Mouse (Mus musculus) lung, embryonic 14.5 days (tissue): ENCODE results near the gene Lrrc71. TPM values are rescaled to one million over a fixed set of nuclear protein-coding genes. Genes with fewer than 3 reads are reported as not detected.

Experiments
- ATAC-seq: fragments of 200-750 bp; cut with Nextera tagmentation; 2 replicates; pipeline ENCODE4 v1.8.0; 2017; ENCODE audit warnings: mild to moderate bottlenecking, moderate TSS enrichment, moderate library complexity; ENCODE audit not compliant: insufficient read depth
- DNase-seq: peaks from one replicate; pipeline ENCODE4 v3.0.0-alpha.2; 2015
- H3K27ac ChIP-seq: fragments of 300-500 bp; sonication (generic); 2 replicates; pipeline ENCODE4 v1.5.1; 2014; ENCODE audit warnings: low read depth, mild to moderate bottlenecking, moderate library complexity
- H3K27me3 ChIP-seq: fragments of 300-500 bp; sonication (generic); 2 replicates; pipeline ENCODE4 v1.6.1; 2014; ENCODE audit warnings: low read length, control low read depth; ENCODE audit not compliant: insufficient read depth
- H3K36me3 ChIP-seq: fragments of 300-500 bp; sonication (generic); 2 replicates; pipeline ENCODE4 v1.6.1; 2014; ENCODE audit warnings: control low read depth; ENCODE audit not compliant: insufficient read depth
- H3K4me1 ChIP-seq: fragments of 300-500 bp; sonication (generic); 2 replicates; pipeline ENCODE4 v1.6.1; 2014; ENCODE audit warnings: antibody characterized with exemption, control low read depth; ENCODE audit not compliant: insufficient read depth
- H3K4me2 ChIP-seq: fragments of 300-500 bp; sonication (generic); 2 replicates; pipeline ENCODE4 v1.6.1; 2014; ENCODE audit warnings: mild to moderate bottlenecking
- H3K4me3 ChIP-seq: fragments of 300-500 bp; sonication (generic); 2 replicates; pipeline ENCODE4 v1.5.1; 2014; ENCODE audit warnings: low read depth, low read length
- H3K9ac ChIP-seq: fragments of 300-500 bp; sonication (generic); 2 replicates; pipeline ENCODE4 v1.6.1; 2014
- H3K9me3 ChIP-seq: fragments of 300-500 bp; sonication (generic); 2 replicates; pipeline ENCODE4 v1.6.1; 2016; ENCODE audit warnings: low read depth, low read length, control low read depth
- CTCF ChIP-seq: IDR thresholded peaks from 2 replicates; pipeline ENCODE4 v1.5.1; 2016; ENCODE audit warnings: antibody characterized with exemption, low read depth
- WGBS: fragments of 180-500 bp; shearing (Covaris S2); extraction: QIAGEN DNeasy Blood & Tissue Kit; methylation state at CpG from one replicate; pipeline ENCODE4 v1.1.7; 2014; 5-methylcytosine and 5-hydroxymethylcytosine counted together
- polyA plus RNA-seq: library from polyadenylated mRNA; unstranded; fragments of >200 nt; fragmentation: Nextera tagmentation; extraction: Ambion mirVana; gene quantifications from 2 replicates; pipeline ENCODE4 v1.2.1, GENCODE M21; 2014

Gene Lrrc71
- polyA plus RNA-seq, 1 experiment from 2014 or later, result 0.63 TPM

DNA sequence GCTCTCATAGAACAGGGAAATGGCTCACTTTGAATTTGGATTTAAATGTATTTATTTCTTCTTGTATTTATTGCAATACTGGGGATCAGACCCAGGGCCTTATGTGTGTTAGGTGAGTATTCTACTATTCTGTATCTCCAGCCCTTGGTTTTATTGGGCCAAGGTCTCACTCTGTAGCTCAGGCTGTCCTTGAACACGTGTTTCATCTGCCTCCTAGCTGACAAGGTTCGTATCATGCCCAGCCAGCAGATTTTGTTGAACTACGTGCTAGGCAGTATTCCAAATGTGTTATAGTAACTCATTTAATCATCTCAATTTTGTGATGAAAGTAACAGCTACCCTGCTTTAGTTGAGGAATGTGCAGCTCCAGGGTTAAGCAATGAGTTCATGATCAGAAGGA, 6.4 kb downstream of the Lrrc71 start:
- Histone ChIP-seq H3K27ac (no peak overlapping the region; the same call in 1 of the 2 replicates), H3K4me2 (no peak overlapping the region), H3K27me3 (no peaks in the 10 kb centered on the region), H3K9me3 (no peaks in the 10 kb centered on the region), H3K4me3 (no peak overlapping the region), H3K4me1 (peaks cover 12% of the 10 kb centered on the region), H3K36me3 (peaks cover 24% of the 10 kb centered on the region; the same call in 1 of the 2 replicates), H3K9ac (no peak overlapping the region)
- TF ChIP-seq CTCF, result no peak
- no peak for DNase-seq
- no peak for ATAC-seq
- 68% methylated on average over 3 of the region's 3 CpGs for WGBS

DNA sequence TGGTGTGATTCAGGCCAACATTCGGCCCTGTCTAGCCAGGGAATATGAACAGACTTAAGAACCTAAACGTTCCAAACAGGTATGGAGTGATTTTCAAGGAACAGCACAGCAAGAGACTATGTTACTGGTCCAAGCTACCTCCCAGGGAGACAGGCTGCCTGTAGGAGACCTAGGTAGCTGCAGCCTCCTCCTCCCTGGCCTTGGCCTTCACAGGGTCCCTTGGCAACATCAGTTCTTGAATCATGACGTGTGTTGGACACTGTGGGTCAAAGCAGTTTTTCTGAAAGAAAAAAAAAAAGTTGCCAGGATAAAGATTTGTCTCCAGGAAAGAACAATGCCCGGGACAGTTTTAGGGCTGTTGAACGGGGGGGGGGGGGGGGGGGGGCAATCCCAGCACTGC, 9.5 kb downstream of the Lrrc71 start:
- H3K4me1 ChIP-seq, result no peaks in the 10 kb centered on the region
- H3K9me3 ChIP-seq, result no peaks in the 10 kb centered on the region
- no peak overlapping the region for H3K27ac ChIP-seq
- H3K4me2 ChIP-seq, result no peak overlapping the region
- no peak overlapping the region for H3K9ac ChIP-seq
- no peak for TF ChIP-seq CTCF
- H3K4me3 ChIP-seq, result no peak overlapping the region
- DNase-seq (no peak), ATAC-seq (no peak)
- no peaks in the 10 kb centered on the region for H3K27me3 ChIP-seq
- WGBS, result 73% methylated on average over 5 of the region's 5 CpGs
- peaks cover 53% of the 10 kb centered on the region for H3K36me3 ChIP-seq

DNA sequence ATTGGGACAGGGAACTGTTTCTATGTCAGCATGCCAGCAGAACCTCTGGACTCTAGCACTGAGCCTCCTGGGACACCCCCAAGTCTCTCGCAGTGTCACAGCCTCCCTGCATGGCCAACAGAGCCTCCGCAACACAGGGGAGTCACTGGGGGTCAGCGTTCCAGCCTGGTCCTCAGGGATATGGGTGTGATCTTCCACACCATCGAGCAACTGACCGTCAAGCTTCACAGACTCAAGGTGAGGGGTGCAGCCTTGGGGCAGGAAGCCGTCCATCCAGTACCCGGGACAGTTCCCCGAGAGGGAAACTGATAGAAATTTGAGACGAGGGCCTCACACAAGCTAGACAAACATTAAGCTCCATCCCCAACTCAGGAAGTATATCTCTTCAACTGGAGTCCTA, 13.1 kb downstream of the Lrrc71 start:
- no peak for DNase-seq
- H3K9me3 ChIP-seq, result no peaks in the 10 kb centered on the region
- H3K27me3 ChIP-seq, result no peaks in the 10 kb centered on the region
- H3K4me3 ChIP-seq, result no peak overlapping the region
- 50% methylated on average over 9 of the region's 9 CpGs for WGBS
- no peak overlapping the region for H3K9ac ChIP-seq
- H3K4me2 ChIP-seq, result no peak overlapping the region
- peaks cover 80% of the 10 kb centered on the region for H3K36me3 ChIP-seq
- ATAC-seq, result no peak
- no peak overlapping the region for H3K27ac ChIP-seq
- H3K4me1 ChIP-seq, result no peaks in the 10 kb centered on the region
- TF ChIP-seq CTCF, result no peak

DNA sequence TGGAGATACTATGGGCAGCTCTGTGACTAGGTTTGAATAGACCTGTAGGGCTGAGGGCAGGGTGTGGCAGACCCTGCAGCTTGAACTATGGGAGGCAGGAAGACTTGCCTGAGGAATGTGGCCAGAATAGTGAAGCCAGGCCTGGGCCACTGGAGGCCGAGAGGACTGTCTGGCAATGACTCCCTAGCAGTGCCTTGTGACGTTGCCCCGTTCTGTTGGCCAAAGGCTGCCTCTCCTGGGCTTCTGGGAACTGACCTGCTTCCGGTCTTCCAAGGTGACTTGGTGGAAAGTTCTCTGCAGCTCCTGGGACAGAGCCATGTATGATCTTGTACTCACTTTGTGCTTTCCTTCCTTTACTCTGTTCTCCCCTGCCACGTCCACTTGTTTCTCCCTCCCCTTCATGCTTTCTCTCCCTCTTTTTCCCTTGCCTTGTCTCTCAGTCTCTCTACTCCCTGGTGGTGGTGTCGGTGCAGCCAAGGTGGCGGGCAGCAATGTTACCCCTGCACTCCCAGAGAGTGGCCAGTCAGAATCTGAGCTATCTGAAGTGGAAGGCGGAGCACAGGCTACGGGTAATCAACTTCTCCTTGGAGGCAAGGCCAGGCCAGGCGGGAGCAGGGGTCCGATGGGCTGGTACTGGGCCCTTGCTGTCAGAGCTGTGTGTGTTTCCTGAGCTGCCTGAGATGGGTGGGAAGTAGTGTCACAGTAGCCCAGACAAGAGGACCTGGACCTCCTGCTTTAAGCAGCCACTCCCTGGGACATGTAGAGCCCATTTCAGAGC, 14.3 kb downstream of the Lrrc71 start:
- Histone ChIP-seq H3K27me3 (no peaks in the 10 kb centered on the region), H3K27ac (no peak overlapping the region), H3K36me3 (peaks cover 90% of the 10 kb centered on the region), H3K9me3 (no peaks in the 10 kb centered on the region), H3K4me1 (no peaks in the 10 kb centered on the region), H3K4me2 (no peak overlapping the region), H3K9ac (no peak overlapping the region), H3K4me3 (no peak overlapping the region)
- 80% methylated on average over 11 of the region's 11 CpGs for WGBS
- no peak for TF ChIP-seq CTCF
- no peak for DNase-seq
- no peak for ATAC-seq

DNA sequence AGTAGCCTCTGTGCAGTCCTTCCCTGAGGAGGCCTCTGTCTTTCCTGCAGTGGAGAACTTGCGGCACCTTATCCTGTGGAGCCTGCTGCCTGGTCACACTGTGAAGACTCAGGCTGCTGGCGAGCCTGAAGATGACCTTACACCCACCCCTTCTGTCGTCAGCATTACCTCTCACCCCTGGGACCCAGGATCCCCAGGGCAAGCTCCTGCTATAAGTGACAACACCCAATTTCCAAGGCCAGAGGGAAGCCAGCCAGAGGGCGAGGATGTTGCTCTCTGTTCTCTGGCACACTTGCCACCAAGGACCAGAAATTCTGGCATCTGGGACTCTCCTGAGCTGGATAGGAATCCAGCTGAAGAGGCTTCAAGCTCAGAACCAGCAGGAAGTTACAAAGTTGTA, 15.3 kb downstream of the Lrrc71 start:
- WGBS, result 64% methylated on average over 4 of the region's 4 CpGs
- Histone ChIP-seq H3K36me3 (peaks cover 92% of the 10 kb centered on the region), H3K27me3 (no peaks in the 10 kb centered on the region), H3K4me3 (no peak overlapping the region), H3K27ac (no peak overlapping the region), H3K4me2 (no peak overlapping the region), H3K9ac (no peak overlapping the region), H3K9me3 (no peaks in the 10 kb centered on the region), H3K4me1 (no peaks in the 10 kb centered on the region)
- DNase-seq (no peak), ATAC-seq (no peak)
- no peak for TF ChIP-seq CTCF

DNA sequence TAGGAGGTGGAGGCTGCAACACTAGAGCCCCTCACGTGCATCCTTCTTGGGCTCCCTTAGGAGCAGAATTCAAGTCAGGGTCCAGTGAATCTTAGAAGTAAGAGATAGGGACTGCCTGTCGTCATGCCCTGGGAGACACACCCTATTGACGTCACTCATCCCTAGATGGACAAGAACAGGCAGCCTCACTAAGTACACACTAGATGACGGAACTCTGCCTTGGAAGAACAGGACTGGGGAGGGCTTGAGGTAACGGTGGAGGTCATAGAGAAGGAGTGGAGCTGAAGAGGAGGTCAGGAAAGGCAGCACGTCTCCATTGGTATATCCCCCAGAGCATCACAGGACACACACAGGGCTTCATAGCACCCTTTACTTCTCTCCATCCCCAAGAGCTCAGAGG, 19.7 kb downstream of the Lrrc71 start:
- Histone ChIP-seq H3K4me2 (no peak overlapping the region), H3K4me1 (no peaks in the 10 kb centered on the region), H3K36me3 (peaks cover 92% of the 10 kb centered on the region), H3K9ac (no peak overlapping the region), H3K9me3 (no peaks in the 10 kb centered on the region), H3K4me3 (no peak overlapping the region), H3K27ac (no peak overlapping the region), H3K27me3 (no peaks in the 10 kb centered on the region)
- no peak for TF ChIP-seq CTCF
- DNase-seq (no peak), ATAC-seq (no peak)
- 83% methylated on average over 6 of the region's 6 CpGs for WGBS

DNA sequence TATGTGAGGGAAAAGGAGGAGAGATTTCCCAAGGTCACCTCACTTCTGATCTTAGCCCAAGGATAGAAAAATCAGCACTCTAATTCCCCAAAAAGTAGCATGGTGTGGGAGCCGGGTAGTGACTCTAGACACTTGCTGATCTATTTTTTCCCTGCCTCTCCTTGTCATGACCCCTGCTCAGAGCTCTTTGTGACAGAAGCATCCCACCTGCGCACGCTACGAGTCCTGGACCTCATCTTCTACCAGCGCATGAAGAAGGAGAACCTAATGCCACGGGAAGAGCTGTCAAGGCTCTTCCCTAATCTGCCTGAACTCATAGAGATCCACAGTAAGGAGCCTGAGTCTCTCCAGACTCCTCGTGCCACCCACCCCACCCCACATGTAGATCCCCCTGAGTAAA, 22.2 kb downstream of the Lrrc71 start:
- Histone ChIP-seq H3K4me1 (no peaks in the 10 kb centered on the region), H3K4me3 (no peak overlapping the region), H3K36me3 (peaks cover 81% of the 10 kb centered on the region), H3K4me2 (no peak overlapping the region), H3K27me3 (no peaks in the 10 kb centered on the region), H3K9ac (no peak overlapping the region), H3K27ac (no peak overlapping the region), H3K9me3 (no peaks in the 10 kb centered on the region)
- ATAC-seq (no peak), DNase-seq (no peak)
- WGBS, result 94% methylated on average over 7 of the region's 7 CpGs
- no peak for TF ChIP-seq CTCF
